Mouse (Mus musculus) limb, embryonic 14.5 days (tissue): ENCODE data around the gene Runx1. TPM values are rescaled to one million over a fixed set of nuclear protein-coding genes. Genes with fewer than 3 reads are reported as not detected.

ENCODE experiments used
- ATAC-seq: fragments of 200-750 bp; cut with Nextera tagmentation; 2 replicates; pipeline ENCODE4 v1.8.0; 2017; ENCODE audit warnings: low read depth, moderate number of reproducible peaks, moderate TSS enrichment; ENCODE audit not compliant: low FRiP score
- DNase-seq: peaks from one replicate; pipeline ENCODE4 v3.0.0-alpha.2; 2015; ENCODE audit warnings: low spot score
- H3K27ac ChIP-seq: fragments of 300-500 bp; sonication (generic); replicated peaks from 2 replicates; pipeline ENCODE4 v1.5.1; 2014; ENCODE audit warnings: low read depth, mild to moderate bottlenecking, low read length, moderate library complexity, mixed read lengths
- H3K27me3 ChIP-seq: fragments of 300-500 bp; sonication (generic); 2 replicates; pipeline ENCODE4 v1.6.1; 2014; ENCODE audit warnings: low read length, mixed read lengths; ENCODE audit not compliant: control insufficient read depth, insufficient read depth
- H3K36me3 ChIP-seq: fragments of 300-500 bp; sonication (generic); 2 replicates; pipeline ENCODE4 v1.6.1; 2014; ENCODE audit warnings: mild to moderate bottlenecking, low read length, moderate library complexity, mixed read lengths; ENCODE audit not compliant: control insufficient read depth, insufficient read depth
- H3K4me1 ChIP-seq: fragments of 300-500 bp; sonication (generic); 2 replicates; pipeline ENCODE4 v1.6.1; 2014; ENCODE audit warnings: antibody characterized with exemption, low read length, mixed read lengths; ENCODE audit not compliant: control insufficient read depth, insufficient read depth
- H3K4me2 ChIP-seq: fragments of 300-500 bp; sonication (generic); replicated peaks from 2 replicates; pipeline ENCODE4 v1.6.1; 2014; ENCODE audit warnings: low read depth, mild to moderate bottlenecking, low read length, moderate library complexity; ENCODE audit not compliant: severe bottlenecking
- H3K4me3 ChIP-seq: fragments of 300-500 bp; sonication (generic); replicated peaks from 2 replicates; pipeline ENCODE4 v1.5.1; 2014; ENCODE audit warnings: low read length
- H3K9ac ChIP-seq: fragments of 300-500 bp; sonication (generic); 2 replicates; pipeline ENCODE4 v1.6.1; 2014; ENCODE audit warnings: mild to moderate bottlenecking, low read depth, low read length, moderate library complexity; ENCODE audit not compliant: severe bottlenecking
- H3K9me3 ChIP-seq: fragments of 300-500 bp; sonication (generic); 2 replicates; pipeline ENCODE4 v1.6.1; 2016; ENCODE audit warnings: low read length; ENCODE audit not compliant: control insufficient read depth
- POLR2A ChIP-seq: fragments of 200-500 bp; IDR thresholded peaks from 2 replicates; pipeline ENCODE4 v1.8.0; 2012; ENCODE audit warnings: inconsistent platforms, mild to moderate bottlenecking, moderate library complexity, borderline replicate concordance; ENCODE audit not compliant: insufficient read depth, insufficient read length; ENCODE audit errors: extremely low read depth
- WGBS: fragments of 180-500 bp; shearing (Covaris S2); extraction: QIAGEN DNeasy Blood & Tissue Kit; methylation state at CpG from one replicate; pipeline ENCODE4 v1.1.7; 2014; 5-methylcytosine and 5-hydroxymethylcytosine counted together
- polyA plus RNA-seq, 2 experiments: library from polyadenylated mRNA; depleted of rRNA in 1 of 2; stranded (reverse) in 1 of 2; unstranded in 1 of 2; fragments of >200 nt; fragmentation: Nextera tagmentation in 1 of 2; extraction: Ambion mirVana in 1 of 2; gene quantifications; 2 replicates each; pipeline versions ENCODE4 v1.2.1 to v1.2.3; 2012 to 2014

Runx1 gene
- polyA plus RNA-seq, 2 experiments, result 5.2 to 5.5 TPM

DNA sequence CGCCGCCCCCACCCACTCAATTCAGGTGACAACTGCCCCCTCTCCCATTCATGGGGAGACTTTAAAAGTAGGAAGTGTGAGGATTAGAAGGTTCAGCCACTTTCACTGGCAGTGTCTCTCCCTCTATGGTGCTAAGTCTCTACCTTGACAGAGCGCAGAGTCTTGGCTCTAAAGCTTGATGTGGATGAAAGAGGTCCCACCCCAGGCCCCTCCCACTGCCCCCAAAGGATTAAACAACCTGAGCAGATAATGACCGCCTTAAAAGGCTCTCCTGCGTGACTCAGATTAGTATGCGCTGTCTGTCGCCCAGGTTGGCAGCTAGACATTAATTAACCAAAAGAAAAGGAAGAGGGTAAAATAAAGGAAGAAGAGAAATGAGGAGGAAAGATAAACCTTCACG, 215.5 kb downstream of the Runx1 start:
- Histone ChIP-seq H3K27ac (no peak overlapping the region), H3K9ac (no peak overlapping the region), H3K36me3 (no peaks in the 10 kb centered on the region), H3K4me1 (peaks cover 24% of the 10 kb centered on the region), H3K4me3 (no peak overlapping the region), H3K4me2 (no peak overlapping the region), H3K27me3 (no peaks in the 10 kb centered on the region), H3K9me3 (no peaks in the 10 kb centered on the region)
- 55% methylated on average over 8 of the region's 8 CpGs for WGBS
- DNase-seq (no peak), ATAC-seq (no peak)
- TF ChIP-seq POLR2A, result no peak

DNA sequence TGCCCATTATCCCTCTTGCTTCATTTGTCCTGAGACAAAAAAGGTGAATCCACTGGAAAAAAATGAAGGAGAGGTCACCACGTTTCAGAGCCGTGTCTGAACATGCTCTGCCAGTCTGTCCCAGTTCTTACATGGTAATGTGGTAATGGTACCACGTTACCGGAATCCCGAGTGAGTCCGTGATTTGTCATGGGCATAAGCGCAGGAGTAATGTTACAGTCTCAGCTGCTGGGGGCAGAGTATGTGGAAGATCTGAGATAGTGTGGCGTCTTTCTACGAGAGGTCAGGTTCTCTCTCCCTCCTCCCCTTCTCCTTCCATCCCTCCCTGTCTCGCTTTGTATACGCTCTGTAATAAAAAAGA, 216.3 kb downstream of the Runx1 start:
- DNase-seq (no peak), ATAC-seq (no peak)
- H3K36me3 ChIP-seq, result no peaks in the 10 kb centered on the region
- H3K9me3 ChIP-seq, result no peaks in the 10 kb centered on the region
- no peak overlapping the region for H3K4me2 ChIP-seq
- H3K4me1 ChIP-seq, result peaks cover 25% of the 10 kb centered on the region
- 42% methylated on average over 11 of the region's 11 CpGs for WGBS
- no peak overlapping the region for H3K4me3 ChIP-seq
- no peak overlapping the region for H3K9ac ChIP-seq
- no peaks in the 10 kb centered on the region for H3K27me3 ChIP-seq
- TF ChIP-seq POLR2A, result no peak
- H3K27ac ChIP-seq, result no peak overlapping the region

DNA sequence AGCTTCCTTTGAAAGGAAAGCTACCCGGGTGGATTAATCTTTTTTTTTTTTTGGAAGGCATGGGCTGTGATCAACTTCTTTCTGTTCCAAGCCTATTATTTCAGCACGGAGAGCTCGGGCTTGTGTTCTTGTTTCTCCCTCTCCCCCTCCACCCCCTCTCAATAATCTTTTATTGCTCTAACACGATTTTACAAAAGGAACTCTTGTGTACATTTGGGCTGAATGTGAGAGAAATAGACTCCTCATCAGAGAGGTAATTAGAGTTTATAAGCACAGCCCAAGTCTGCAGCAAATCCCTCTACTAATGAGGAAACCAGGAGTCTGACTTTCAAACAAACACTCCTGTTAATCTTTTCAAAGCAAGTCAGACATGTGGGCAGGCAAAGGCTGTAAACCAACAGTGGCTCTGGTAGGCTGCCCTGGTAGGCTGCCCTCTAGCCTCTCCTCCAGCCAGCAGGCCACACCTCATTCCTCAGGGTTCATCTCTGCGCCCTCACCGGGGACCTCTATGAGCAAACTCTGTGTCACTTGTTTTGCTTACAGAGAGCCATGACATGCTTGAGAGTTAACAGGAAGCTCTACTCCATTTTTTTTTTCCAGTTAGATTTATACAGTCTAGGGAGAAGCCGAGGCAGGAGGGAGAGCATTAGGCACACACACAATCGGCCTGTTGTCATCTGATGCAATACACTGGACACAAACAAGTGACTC, 216.8 kb downstream of the Runx1 start:
- Histone ChIP-seq H3K27ac (no peak overlapping the region; the same call in 1 of the 2 replicates), H3K4me2 (no peak overlapping the region), H3K9ac (no peak overlapping the region), H3K27me3 (no peaks in the 10 kb centered on the region), H3K4me1 (peaks cover 25% of the 10 kb centered on the region), H3K4me3 (no peak overlapping the region), H3K9me3 (no peaks in the 10 kb centered on the region), H3K36me3 (no peaks in the 10 kb centered on the region)
- WGBS, result 12% methylated on average over 8 of the region's 8 CpGs
- no peak for ATAC-seq
- DNase-seq, result no peak
- no peak for TF ChIP-seq POLR2A

DNA sequence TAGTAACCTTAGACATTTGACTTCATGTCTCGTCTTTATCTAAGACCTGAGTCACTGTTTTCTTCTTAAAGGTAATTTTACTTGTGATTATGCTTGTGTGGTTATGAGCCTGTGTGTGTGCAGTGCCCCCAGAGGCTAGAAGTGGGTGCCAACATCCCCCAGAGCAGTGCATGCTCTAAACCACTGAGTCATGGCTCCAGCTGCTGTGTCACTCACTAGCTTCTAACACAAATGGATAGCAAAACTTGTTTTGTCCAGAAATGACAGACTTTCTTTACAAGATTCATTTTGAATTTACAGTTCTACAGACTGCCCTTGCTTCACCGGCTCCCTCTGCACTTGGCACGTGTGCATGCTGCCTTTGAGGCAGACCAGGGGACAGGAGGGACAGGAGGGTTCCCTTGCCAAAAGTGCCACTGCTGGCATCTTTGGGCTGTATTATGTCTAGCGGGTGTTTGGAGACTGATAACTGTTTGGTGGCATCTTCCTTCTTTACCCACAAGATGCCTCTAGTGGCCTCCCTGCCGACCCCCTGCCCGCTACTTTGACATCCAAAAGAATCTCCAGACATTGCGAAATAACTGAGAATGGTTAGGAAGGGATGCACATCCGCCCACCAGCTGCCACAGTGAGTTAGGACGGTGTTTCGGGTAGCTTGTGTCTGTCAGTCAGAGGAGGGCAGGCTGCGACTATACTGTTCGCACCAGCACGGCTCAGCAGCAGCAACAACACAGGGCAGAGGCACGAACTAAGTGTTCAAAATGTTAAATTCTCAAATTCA, 217.6 kb downstream of the Runx1 start:
- Histone ChIP-seq H3K9ac (no peak overlapping the region), H3K4me3 (no peak overlapping the region), H3K27me3 (no peaks in the 10 kb centered on the region), H3K27ac (no peak overlapping the region), H3K4me1 (peaks cover 25% of the 10 kb centered on the region), H3K36me3 (no peaks in the 10 kb centered on the region), H3K9me3 (no peaks in the 10 kb centered on the region), H3K4me2 (no peak overlapping the region)
- no peak for ATAC-seq
- 32% methylated on average over 14 of the region's 14 CpGs for WGBS
- no peak for TF ChIP-seq POLR2A
- no peak for DNase-seq

DNA sequence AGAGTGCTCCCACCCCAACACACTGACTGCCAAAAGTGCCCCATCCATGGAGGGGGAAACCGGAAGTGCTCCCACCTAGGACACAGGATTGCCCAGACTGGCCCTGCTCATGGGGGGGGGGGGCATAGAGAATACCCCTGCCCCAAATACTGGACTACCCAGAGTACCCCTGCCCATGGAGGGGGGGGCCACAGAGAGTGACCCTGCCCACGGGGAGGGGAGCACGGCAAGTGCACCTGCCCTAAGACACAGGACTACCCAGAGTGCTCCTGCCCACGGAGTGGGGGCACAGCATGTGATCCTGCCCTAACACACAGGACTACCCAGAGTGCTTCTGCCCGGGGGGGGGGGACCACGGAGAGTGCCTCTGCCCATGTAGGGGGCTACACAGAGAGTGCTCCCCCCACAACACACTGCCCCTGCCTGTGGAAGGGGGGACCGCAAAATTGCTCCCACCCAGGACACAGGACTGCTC, 219.4 kb downstream of the Runx1 start:
- H3K4me3 ChIP-seq, result no peak overlapping the region
- ATAC-seq (no peak), DNase-seq (no peak)
- no peaks in the 10 kb centered on the region for H3K9me3 ChIP-seq
- no peak overlapping the region for H3K27ac ChIP-seq
- H3K36me3 ChIP-seq, result no peaks in the 10 kb centered on the region
- H3K4me1 ChIP-seq, result peaks cover 20% of the 10 kb centered on the region
- TF ChIP-seq POLR2A, result no peak
- WGBS, result 79% methylated on average over 5 of the region's 7 CpGs
- H3K9ac ChIP-seq, result no peak overlapping the region
- H3K27me3 ChIP-seq, result no peaks in the 10 kb centered on the region
- no peak overlapping the region for H3K4me2 ChIP-seq
